In the genomic region with DNA sequence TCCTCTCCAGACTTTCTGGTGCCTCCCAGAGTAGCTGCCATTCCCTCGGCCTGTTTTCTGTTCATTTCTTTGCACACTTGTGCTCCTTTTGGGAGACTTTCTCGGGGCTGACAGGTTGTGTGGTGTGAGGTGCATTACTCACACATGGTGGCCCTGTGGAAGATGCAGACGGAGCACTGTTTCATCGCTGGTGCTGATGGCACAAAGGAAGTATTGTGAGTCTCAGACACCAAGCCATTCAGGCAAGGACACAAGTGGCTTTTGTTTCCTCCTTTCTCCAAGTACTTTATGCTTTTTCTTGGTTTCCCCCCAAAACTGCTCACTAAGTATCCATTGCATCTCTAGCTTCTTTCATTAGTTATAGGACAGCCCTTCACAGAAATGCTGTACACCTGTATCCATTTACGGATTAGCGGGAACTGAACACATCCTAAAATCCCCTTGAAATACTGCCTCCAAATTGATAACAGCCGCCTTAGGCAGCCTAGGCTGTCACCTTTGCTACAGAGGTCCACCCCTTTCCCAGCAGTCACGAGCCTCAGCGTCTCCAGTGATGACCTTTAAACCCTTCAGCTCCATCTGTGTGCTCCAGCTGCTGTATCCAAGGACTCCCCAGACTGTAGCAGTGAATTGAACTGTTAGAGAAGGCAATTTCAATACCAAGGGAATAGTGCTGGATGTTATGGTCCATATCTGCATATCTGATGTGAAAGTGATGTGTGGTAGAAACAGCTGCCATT, we compare ENCODE assay signal across 12 mouse cellular contexts.
DNase-seq lines count a peak whose midpoint lies in the region; ATAC-seq lines count a peak whose summit lies in the region.
"Had no signal": no experiment of that assay in that cellular context is flagged by ENCODE, and none has a peak within 500 bp of the region (broad histone marks: within the 10 kb centered on the region; RNA-seq: fewer than 3 reads in every experiment).

No protein-coding gene starts in this region.

- no peaks in the 10 kb centered on the region for H3K9me3 ChIP-seq in embryonic facial prominence, embryonic 12.5 days
- H3K9me3 ChIP-seq in limb, embryonic 11.5 days (ENCODE audit: control insufficient read depth, low read length), result no peaks in the 10 kb centered on the region

- WGBS in embryonic facial prominence, embryonic 12.5 days, result 13% methylated on average over 9 of the region's 9 CpGs
- 22% methylated on average over 9 of the region's 9 CpGs for WGBS in limb, embryonic 11.5 days

- H3K9ac ChIP-seq in embryonic facial prominence, embryonic 12.5 days, result no peak overlapping the region
- no peak overlapping the region for H3K9ac ChIP-seq in limb, embryonic 11.5 days (ENCODE audit: low read length)
- H3K9ac ChIP-seq: liver, embryonic 14.5 days had no signal

- peaks cover 22% of the 10 kb centered on the region for H3K4me1 ChIP-seq in embryonic facial prominence, embryonic 12.5 days
- H3K4me1 ChIP-seq in limb, embryonic 11.5 days (ENCODE audit: control insufficient read depth, insufficient read depth, low read length), result peaks cover 24% of the 10 kb centered on the region; the same call in 1 of the 2 replicates

- H3K36me3 ChIP-seq in embryonic facial prominence, embryonic 12.5 days, result no peaks in the 10 kb centered on the region
- no peaks in the 10 kb centered on the region for H3K36me3 ChIP-seq in limb, embryonic 11.5 days (ENCODE audit: control insufficient read depth, insufficient read depth, low read length)

- no peak overlapping the region for H3K4me2 ChIP-seq in embryonic facial prominence, embryonic 12.5 days (replicated peaks)
- no peak overlapping the region for H3K4me2 ChIP-seq in limb, embryonic 11.5 days (ENCODE audit: low read depth, severe bottlenecking)

- no peaks in the 10 kb centered on the region for H3K27me3 ChIP-seq in embryonic facial prominence, embryonic 12.5 days
- no peaks in the 10 kb centered on the region for H3K27me3 ChIP-seq in limb, embryonic 11.5 days (ENCODE audit: control insufficient read depth, insufficient read depth, low read length)

- peak; percentile 54 for DNase-seq in kidney, adult 11 months
- DNase-seq in kidney, postnatal 10 days, result no peak
- peak; percentile 72 for DNase-seq in brain, adult 2 months (ENCODE audit: low read depth, low spot score)
- DNase-seq in limb, embryonic 11.5 days (ENCODE audit: low spot score), result peak; percentile 36
- DNase-seq in c-Kit-positive CD71-positive TER-119-positive erythroid progenitor cells, embryonic 14.5 days (ENCODE audit: low spot score), result no peak
- DNase-seq: cerebellum, adult 9-10 months; lung, postnatal 4 days had no signal

- peak overlapping the region; percentile 61 for H3K27ac ChIP-seq in embryonic facial prominence, embryonic 12.5 days
- H3K27ac ChIP-seq in limb, embryonic 11.5 days (replicated peaks; ENCODE audit: low read depth, low read length), result no peak overlapping the region; the same call in 1 of the 2 replicates
- H3K27ac ChIP-seq: left cerebral cortex, adult 2 months; liver, embryonic 14.5 days had no signal

- H3K4me3 ChIP-seq in embryonic facial prominence, embryonic 12.5 days, result no peak overlapping the region
- no peak overlapping the region for H3K4me3 ChIP-seq in limb, embryonic 11.5 days (ENCODE audit: low read depth, low read length)
- H3K4me3 ChIP-seq: left cerebral cortex, adult 2 months had no signal

- ATAC-seq in embryonic facial prominence, embryonic 12.5 days (ENCODE audit: insufficient number of reproducible peaks, insufficient read depth, low FRiP score, low TSS enrichment), result no peak; the same call in 1 of the 2 replicates
- no peak for ATAC-seq in limb, embryonic 11.5 days (ENCODE audit: insufficient number of reproducible peaks, low FRiP score, low TSS enrichment, low read depth)
- ATAC-seq in inflammation-experienced regulatory T-cells, adult 6 months, result no peak
- ATAC-seq in cerebellum, adult (ENCODE audit: insufficient number of reproducible peaks, low FRiP score, low TSS enrichment), result no peak

Comparison
In these comparisons a context has a peak if more than half of its experiments do, and no peak if none do; other contexts are left out.
1. DNase-seq: peak in kidney, adult 11 months (single experiment), brain, adult 2 months (single experiment) and limb, embryonic 11.5 days (single experiment); none in kidney, postnatal 10 days (single experiment) and c-Kit-positive CD71-positive TER-119-positive erythroid progenitor cells, embryonic 14.5 days (single experiment).